Mouse (Mus musculus) midbrain, postnatal 0 days (tissue): Measurements from ENCODE around the gene Rgs17. TPM values are rescaled to one million over a fixed set of nuclear protein-coding genes. Genes with fewer than 3 reads are reported as not detected.

ENCODE experiments used
- ATAC-seq: fragments of 200-750 bp; cut with Nextera tagmentation; 2 replicates; pipeline ENCODE4 v1.8.0; 2017; ENCODE audit warnings: moderate number of reproducible peaks, mild to moderate bottlenecking, moderate TSS enrichment, moderate library complexity; ENCODE audit not compliant: low FRiP score
- DNase-seq: peaks from one replicate; pipeline ENCODE4 v3.0.0-alpha.2; 2015; ENCODE audit warnings: low spot score
- H3K27ac ChIP-seq: fragments of 300-500 bp; sonication (generic); 2 replicates; pipeline ENCODE4 v1.5.1; 2014; ENCODE audit warnings: low read depth, mild to moderate bottlenecking, low read length, mixed read lengths
- H3K27me3 ChIP-seq: fragments of 300-500 bp; sonication (generic); 2 replicates; pipeline ENCODE4 v1.6.1; 2014; ENCODE audit warnings: low read length, control low read depth, mixed read lengths; ENCODE audit not compliant: insufficient read depth
- H3K36me3 ChIP-seq: fragments of 300-500 bp; sonication (generic); 2 replicates; pipeline ENCODE4 v1.6.1; 2014; ENCODE audit warnings: low read length, control low read depth, mixed read lengths; ENCODE audit not compliant: insufficient read depth
- H3K4me1 ChIP-seq: fragments of 300-500 bp; sonication (generic); 2 replicates; pipeline ENCODE4 v1.6.1; 2014; ENCODE audit warnings: mild to moderate bottlenecking, control low read depth, antibody characterized with exemption, low read length, mixed read lengths; ENCODE audit not compliant: insufficient read depth
- H3K4me2 ChIP-seq: fragments of 300-500 bp; sonication (generic); 2 replicates; pipeline ENCODE4 v1.6.1; 2014; ENCODE audit warnings: low read depth, mild to moderate bottlenecking, low read length, mixed read lengths; ENCODE audit not compliant: poor library complexity, severe bottlenecking
- H3K4me3 ChIP-seq: fragments of 300-500 bp; sonication (generic); 2 replicates; pipeline ENCODE4 v1.5.1; 2014; ENCODE audit warnings: low read depth, mild to moderate bottlenecking, low read length, moderate library complexity
- H3K9ac ChIP-seq: fragments of 300-500 bp; sonication (generic); replicated peaks from 2 replicates; pipeline ENCODE4 v1.6.1; 2014; ENCODE audit warnings: mild to moderate bottlenecking, low read length, moderate library complexity, mixed read lengths; ENCODE audit not compliant: poor library complexity, severe bottlenecking
- H3K9me3 ChIP-seq: fragments of 300-500 bp; sonication (generic); 2 replicates; pipeline ENCODE4 v1.6.1; 2016; ENCODE audit warnings: low read length, control low read depth
- CTCF ChIP-seq: IDR thresholded peaks from 2 replicates; pipeline ENCODE4 v1.5.1; 2016; ENCODE audit warnings: antibody characterized with exemption, mild to moderate bottlenecking
- WGBS: fragments of 180-500 bp; shearing (Covaris S2); extraction: QIAGEN DNeasy Blood & Tissue Kit; methylation state at CpG from one replicate; pipeline ENCODE4 v1.1.7; 2014; 5-methylcytosine and 5-hydroxymethylcytosine counted together
- polyA plus RNA-seq: library from polyadenylated mRNA; unstranded; fragments of >200 nt; fragmentation: Nextera tagmentation; extraction: Ambion mirVana; gene quantifications from 2 replicates; pipeline ENCODE4 v1.2.1, GENCODE M21; 2015
- total RNA-seq: library from RNA; depleted of rRNA; stranded (reverse); fragments of >200 nt; gene quantifications from 2 replicates; pipeline ENCODE4 v1.2.3, GENCODE M21; 2014

Gene Rgs17
- total and polyA plus RNA-seq, 2 experiments from 2014 or later = 45.9 to 58.8 TPM

- no peaks in the 10 kb centered on the region for H3K36me3 ChIP-seq
- TF ChIP-seq CTCF = no peak
- no peaks in the 10 kb centered on the region for H3K4me1 ChIP-seq
- H3K27me3 ChIP-seq = no peaks in the 10 kb centered on the region
- H3K9me3 ChIP-seq = no peaks in the 10 kb centered on the region
- peak overlapping the region; percentile 93 for H3K9ac ChIP-seq
- 0% methylated on average over 12 of the region's 12 CpGs for WGBS
- DNase-seq (peak; percentile 43), ATAC-seq (peak; percentile 47)
- H3K4me2 ChIP-seq = peak overlapping the region; percentile 79
- peak overlapping the region; percentile 92 for H3K4me3 ChIP-seq
- peak overlapping the region; percentile 77 for H3K27ac ChIP-seq
Measured at GRCm38 (mm10) chr10:5921031-5921551, 1.1 kb downstream of the Rgs17 start.

- DNase-seq = peak; percentile 57
- no peak overlapping the region for H3K4me2 ChIP-seq
- no peaks in the 10 kb centered on the region for H3K9me3 ChIP-seq
- no peaks in the 10 kb centered on the region for H3K27me3 ChIP-seq
- no peak overlapping the region for H3K4me3 ChIP-seq
- 79% methylated on average over 2 of the region's 2 CpGs for WGBS
- no peaks in the 10 kb centered on the region for H3K36me3 ChIP-seq
- H3K4me1 ChIP-seq = no peaks in the 10 kb centered on the region
- peak; percentile 17; the same call in 1 of the 2 replicates for TF ChIP-seq CTCF
- no peak overlapping the region for H3K9ac ChIP-seq
- no peak overlapping the region for H3K27ac ChIP-seq
- no peak for ATAC-seq
Measured at GRCm38 (mm10) chr10:5904399-5904798, 17.8 kb downstream of the Rgs17 start.

DNA sequence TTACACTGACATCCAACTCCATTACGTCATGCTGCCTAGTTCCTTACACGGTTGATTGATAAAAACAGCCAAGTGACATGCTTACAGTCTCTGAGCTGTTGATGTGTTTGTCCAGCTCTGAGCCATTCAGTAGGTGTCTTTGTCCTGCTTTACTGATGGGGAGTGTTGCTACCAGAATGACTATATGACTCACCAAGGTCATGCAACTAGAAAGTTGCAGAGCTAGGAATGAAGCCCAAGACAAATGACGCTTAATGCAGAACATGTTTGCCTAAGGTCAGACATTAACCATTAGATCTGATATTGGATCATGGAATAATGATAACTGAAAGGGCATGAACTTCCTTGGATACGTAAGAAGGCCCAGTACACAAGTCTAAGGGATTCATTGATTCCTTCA, 20.4 kb downstream of the Rgs17 start:
- Histone ChIP-seq H3K4me1 (no peaks in the 10 kb centered on the region), H3K9me3 (no peaks in the 10 kb centered on the region), H3K4me3 (no peak overlapping the region), H3K27ac (no peak overlapping the region), H3K36me3 (no peaks in the 10 kb centered on the region), H3K9ac (no peak overlapping the region), H3K4me2 (no peak overlapping the region), H3K27me3 (no peaks in the 10 kb centered on the region)
- WGBS = 83% methylated on average over 4 of the region's 4 CpGs
- no peak for DNase-seq
- no peak for ATAC-seq
- TF ChIP-seq CTCF = no peak

GRCm38 (mm10) chr10:5900731-5901130, 21.5 kb downstream of the Rgs17 start:
- no peak overlapping the region for H3K9ac ChIP-seq
- no peak for ATAC-seq
- H3K4me2 ChIP-seq = no peak overlapping the region
- WGBS = 84% methylated on average over 6 of the region's 6 CpGs
- H3K4me1 ChIP-seq = no peaks in the 10 kb centered on the region
- peak; percentile 21 for DNase-seq
- no peak for TF ChIP-seq CTCF
- H3K9me3 ChIP-seq = no peaks in the 10 kb centered on the region
- no peak overlapping the region for H3K4me3 ChIP-seq
- H3K36me3 ChIP-seq = no peaks in the 10 kb centered on the region
- H3K27me3 ChIP-seq = no peaks in the 10 kb centered on the region
- no peak overlapping the region for H3K27ac ChIP-seq

GRCm38 (mm10) chr10:5877106-5877505, 45.1 kb downstream of the Rgs17 start:
- TF ChIP-seq CTCF = no peak
- Histone ChIP-seq H3K9me3 (no peaks in the 10 kb centered on the region), H3K4me1 (no peaks in the 10 kb centered on the region), H3K27ac (no peak overlapping the region), H3K4me3 (no peak overlapping the region), H3K36me3 (0 out of 2 replicates have a peak, but pooled peaks cover 2% of the 10 kb centered on the region), H3K4me2 (no peak overlapping the region), H3K27me3 (no peaks in the 10 kb centered on the region), H3K9ac (no peak overlapping the region)
- DNase-seq (peak; percentile 45), ATAC-seq (no peak)
- WGBS = 63% methylated on average over 3 of the region's 3 CpGs

- DNase-seq (no peak), ATAC-seq (no peak)
- H3K36me3 ChIP-seq = no peaks in the 10 kb centered on the region
- 43% methylated on average over 4 of the region's 4 CpGs for WGBS
- no peak overlapping the region for H3K9ac ChIP-seq
- H3K27me3 ChIP-seq = no peaks in the 10 kb centered on the region
- TF ChIP-seq CTCF = no peak
- no peak overlapping the region for H3K4me2 ChIP-seq
- H3K4me1 ChIP-seq = no peaks in the 10 kb centered on the region
- H3K27ac ChIP-seq = no peak overlapping the region
- H3K4me3 ChIP-seq = no peak overlapping the region
- no peaks in the 10 kb centered on the region for H3K9me3 ChIP-seq
Measured at GRCm38 (mm10) chr10:5871081-5871480, 51.1 kb downstream of the Rgs17 start.
